ENCODE assay signal across 7 mouse cellular contexts in genomic region chr15:12204319-12205159, GRCm38 (mm10). TPM values are rescaled to one million over a fixed set of nuclear protein-coding genes. Genes with fewer than 3 reads are reported as not detected.
A peak's percentile ranks its signal among the peaks of the same experiment; 100 is the strongest.
DNase-seq lines count a peak whose midpoint lies in the region; ATAC-seq lines count a peak whose summit lies in the region.

Mtmr12 (plus strand) TSS chr15:12205028.

- H3K36me3 ChIP-seq in embryonic facial prominence, embryonic 12.5 days, result no peaks in the 10 kb centered on the region
- no peaks in the 10 kb centered on the region; the same call in 1 of the 2 replicates for H3K36me3 ChIP-seq in limb, embryonic 11.5 days (ENCODE audit: control insufficient read depth, insufficient read depth, low read length)
- no peaks in the 10 kb centered on the region for H3K36me3 ChIP-seq in midbrain, embryonic 14.5 days (ENCODE audit: control insufficient read depth, insufficient read depth, low read length)

- H3K9me3 ChIP-seq in embryonic facial prominence, embryonic 12.5 days, result no peaks in the 10 kb centered on the region
- H3K9me3 ChIP-seq in limb, embryonic 11.5 days (ENCODE audit: control insufficient read depth, low read length), result no peaks in the 10 kb centered on the region
- no peaks in the 10 kb centered on the region for H3K9me3 ChIP-seq in midbrain, embryonic 14.5 days (ENCODE audit: control insufficient read depth, low read length)

- WGBS in embryonic facial prominence, embryonic 12.5 days, result under 1% methylated on average over 55 of the region's 58 CpGs
- 2% methylated on average over 40 of the region's 58 CpGs for WGBS in limb, embryonic 11.5 days
- WGBS in midbrain, embryonic 14.5 days, result under 1% methylated on average over 58 of the region's 58 CpGs

- DNase-seq in adrenal gland, postnatal 25 days, result peak; percentile 100
- DNase-seq in heart, adult 11 months, result peak; percentile 100
- DNase-seq in kidney, adult 18-20 months, result peak; percentile 100
- DNase-seq in limb, embryonic 11.5 days (ENCODE audit: low spot score), result peak; percentile 100
- DNase-seq in midbrain, embryonic 14.5 days, result peak; percentile 100
- peak; percentile 100 for DNase-seq in spleen, adult 18-20 months

- H3K27ac ChIP-seq in embryonic facial prominence, embryonic 12.5 days, result peak within 1 kb of the TSS; percentile 88
- peak within 1 kb of the TSS; percentile 89 for H3K27ac ChIP-seq in limb, embryonic 11.5 days (replicated peaks; ENCODE audit: low read depth, low read length)
- H3K27ac ChIP-seq in midbrain, embryonic 14.5 days (replicated peaks; ENCODE audit: low read depth, low read length), result peak within 1 kb of the TSS; percentile 90

- H3K4me3 ChIP-seq in embryonic facial prominence, embryonic 12.5 days, result peak within 1 kb of the TSS; percentile 82
- peak within 1 kb of the TSS; percentile 76 for H3K4me3 ChIP-seq in limb, embryonic 11.5 days (ENCODE audit: low read depth, low read length)
- peak within 1 kb of the TSS; percentile 87 for H3K4me3 ChIP-seq in midbrain, embryonic 14.5 days (replicated peaks; ENCODE audit: low read depth, low read length)

- H3K9ac ChIP-seq in embryonic facial prominence, embryonic 12.5 days, result peak within 1 kb of the TSS; percentile 94
- peak within 1 kb of the TSS; percentile 89 for H3K9ac ChIP-seq in limb, embryonic 11.5 days (ENCODE audit: low read length)
- peak within 1 kb of the TSS; percentile 84 for H3K9ac ChIP-seq in midbrain, embryonic 14.5 days (replicated peaks; ENCODE audit: low read length)

- no peaks in the 10 kb centered on the region for H3K27me3 ChIP-seq in embryonic facial prominence, embryonic 12.5 days
- no peaks in the 10 kb centered on the region for H3K27me3 ChIP-seq in limb, embryonic 11.5 days (ENCODE audit: control insufficient read depth, insufficient read depth, low read length)
- H3K27me3 ChIP-seq in midbrain, embryonic 14.5 days (ENCODE audit: control insufficient read depth, insufficient read depth, low read length), result no peaks in the 10 kb centered on the region

- peak; percentile 96 for ATAC-seq in embryonic facial prominence, embryonic 12.5 days (ENCODE audit: insufficient number of reproducible peaks, insufficient read depth, low FRiP score, low TSS enrichment)
- peak; percentile 97 for ATAC-seq in limb, embryonic 11.5 days (ENCODE audit: insufficient number of reproducible peaks, low FRiP score, low TSS enrichment, low read depth)
- peak; percentile 98 for ATAC-seq in midbrain, embryonic 14.5 days (ENCODE audit: low FRiP score, low TSS enrichment)

- H3K4me1 ChIP-seq in embryonic facial prominence, embryonic 12.5 days, result peaks cover 25% of the 10 kb centered on the region
- peaks cover 17% of the 10 kb centered on the region for H3K4me1 ChIP-seq in limb, embryonic 11.5 days (ENCODE audit: control insufficient read depth, insufficient read depth, low read length)
- peaks cover 21% of the 10 kb centered on the region for H3K4me1 ChIP-seq in midbrain, embryonic 14.5 days (ENCODE audit: control insufficient read depth, insufficient read depth, low read length)

- peak within 1 kb of the TSS; percentile 63 for H3K4me2 ChIP-seq in embryonic facial prominence, embryonic 12.5 days (replicated peaks)
- peak within 1 kb of the TSS; percentile 54 for H3K4me2 ChIP-seq in limb, embryonic 11.5 days (ENCODE audit: low read depth, severe bottlenecking)
- peak within 1 kb of the TSS; percentile 63 for H3K4me2 ChIP-seq in midbrain, embryonic 14.5 days (ENCODE audit: low read length)

RNA-seq across cellular contexts. Expression of gene Mtmr12, which starts in this region (rescaled TPM):
- total RNA-seq in adrenal gland, postnatal 25 days (2021), result 15.7 and 23.0 TPM in 2 replicates
- 19.4 and 20.1 TPM in 2 replicates for polyA plus RNA-seq in embryonic facial prominence, embryonic 12.5 days (2016; fragmentation: Nextera tagmentation; extraction: Ambion mirVana)
- 24.8 TPM in 2 replicates for polyA plus RNA-seq in limb, embryonic 11.5 days (2014; fragmentation: Nextera tagmentation; extraction: Ambion mirVana)
- 6.6 and 9.0 TPM in 2 replicates for polyA plus RNA-seq in midbrain, embryonic 14.5 days (2014; fragmentation: Nextera tagmentation; extraction: Ambion mirVana)

Comparison
In these comparisons a context has a peak if more than half of its experiments do, and no peak if none do; other contexts are left out.
1. Peak in every context shown above with its lines: DNase-seq, ATAC-seq, H3K4me3 ChIP-seq and H3K27ac ChIP-seq.